Mouse (Mus musculus): ENCODE results near the gene Usp33. TPM values are rescaled to one million over a fixed set of nuclear protein-coding genes. Genes with fewer than 3 reads are reported as not detected.

Gene Usp33
- polyA plus RNA-seq, 1 experiment from 2014 or later, result 86.7 TPM

- H3K27me3 ChIP-seq (replicated peaks), result no peaks in the 10 kb centered on the region; the same call in 1 of the 2 replicates
- ATAC-seq (ENCODE audit: low FRiP score, low read depth), result peak; percentile 91
- no peaks in the 10 kb centered on the region for H3K9me3 ChIP-seq
- H3K36me3 ChIP-seq, result peaks cover 3% of the 10 kb centered on the region; the same call in 1 of the 2 replicates
- peak within 1 kb of the TSS; percentile 73 for H3K4me3 ChIP-seq
- WGBS, result under 1% methylated on average over 89 of the region's 108 CpGs
- H3K4me2 ChIP-seq (replicated peaks), result peak within 1 kb of the TSS; percentile 82
- peak within 1 kb of the TSS; percentile 86 for H3K9ac ChIP-seq
- H3K27ac ChIP-seq, result peak within 1 kb of the TSS; percentile 96
- peaks cover 22% of the 10 kb centered on the region for H3K4me1 ChIP-seq
Observed at GRCm38 (mm10) chr3:152395350-152396277, 49.3 kb downstream of the Usp33 start, which contains the start of gene Zzz3. Zzz3 (plus strand) TSS chr3:152395473.

- Histone ChIP-seq H3K4me2 (replicated peaks) (peak overlapping the region; percentile 82), H3K36me3 (no peaks in the 10 kb centered on the region; the same call in 1 of the 2 replicates), H3K27me3 (replicated peaks) (no peaks in the 10 kb centered on the region; the same call in 1 of the 2 replicates), H3K9me3 (no peaks in the 10 kb centered on the region), H3K27ac (peak overlapping the region; percentile 96), H3K4me3 (peak overlapping the region; percentile 73), H3K9ac (peak overlapping the region; percentile 86), H3K4me1 (peaks cover 22% of the 10 kb centered on the region)
- ATAC-seq (ENCODE audit: low FRiP score, low read depth), result peak; percentile 93
- under 1% methylated on average over 88 of the region's 102 CpGs for WGBS
Observed at GRCm38 (mm10) chr3:152396278-152396987, 50.2 kb downstream of the Usp33 start.

- peak overlapping the region; percentile 82 for H3K4me2 ChIP-seq (replicated peaks)
- WGBS, result under 1% methylated on average over 10 of the region's 10 CpGs
- no peaks in the 10 kb centered on the region for H3K9me3 ChIP-seq
- H3K27me3 ChIP-seq (replicated peaks), result no peaks in the 10 kb centered on the region; the same call in 1 of the 2 replicates
- peak overlapping the region; percentile 73 for H3K4me3 ChIP-seq
- H3K27ac ChIP-seq, result peak overlapping the region; percentile 96
- peak overlapping the region; percentile 86 for H3K9ac ChIP-seq
- ATAC-seq (ENCODE audit: low FRiP score, low read depth), result no peak
- no peaks in the 10 kb centered on the region; the same call in 1 of the 2 replicates for H3K36me3 ChIP-seq
- peaks cover 23% of the 10 kb centered on the region for H3K4me1 ChIP-seq
Observed at GRCm38 (mm10) chr3:152396988-152397314, 50.7 kb downstream of the Usp33 start.

- Histone ChIP-seq H3K4me3 (peak overlapping the region; percentile 73), H3K4me1 (peaks cover 28% of the 10 kb centered on the region), H3K27ac (no peak overlapping the region), H3K27me3 (replicated peaks) (no peaks in the 10 kb centered on the region; the same call in 1 of the 2 replicates), H3K36me3 (no peaks in the 10 kb centered on the region; the same call in 1 of the 2 replicates), H3K4me2 (replicated peaks) (peak overlapping the region; percentile 82), H3K9me3 (no peaks in the 10 kb centered on the region), H3K9ac (peak overlapping the region; percentile 86)
- no peak for ATAC-seq (ENCODE audit: low FRiP score, low read depth)
- 64% methylated on average over 9 of the region's 9 CpGs for WGBS
Observed at GRCm38 (mm10) chr3:152397335-152397940, 51.2 kb downstream of the Usp33 start.

GRCm38 (mm10) chr3:152400441-152400840 is 54.2 kb downstream of the Usp33 start:
- H3K27ac ChIP-seq, result no peak overlapping the region
- H3K4me3 ChIP-seq, result no peak overlapping the region
- WGBS, result 80% methylated on average over 5 of the region's 5 CpGs

GRCm38 (mm10) chr3:152400875-152401274 is 54.6 kb downstream of the Usp33 start:
- no peak overlapping the region for H3K27ac ChIP-seq
- ATAC-seq (ENCODE audit: low FRiP score, low read depth), result no peak
- H3K27me3 ChIP-seq (replicated peaks), result no peaks in the 10 kb centered on the region; the same call in 1 of the 2 replicates
- H3K4me2 ChIP-seq (replicated peaks), result no peak overlapping the region
- no peaks in the 10 kb centered on the region for H3K36me3 ChIP-seq
- no peak overlapping the region for H3K9ac ChIP-seq
- 89% methylated on average over 3 of the region's 3 CpGs for WGBS
- peaks cover 15% of the 10 kb centered on the region for H3K4me1 ChIP-seq
- H3K4me3 ChIP-seq, result no peak overlapping the region
- H3K9me3 ChIP-seq, result no peaks in the 10 kb centered on the region

More at GRCm38 (mm10) chr3:152400441-152400840, 54.2 kb downstream of the Usp33 start:
- H3K4me1 ChIP-seq, result peaks cover 15% of the 10 kb centered on the region
- no peak for ATAC-seq (ENCODE audit: low FRiP score, low read depth)
- no peaks in the 10 kb centered on the region; the same call in 1 of the 2 replicates for H3K27me3 ChIP-seq (replicated peaks)
- H3K9me3 ChIP-seq, result no peaks in the 10 kb centered on the region
- no peak overlapping the region for H3K4me2 ChIP-seq (replicated peaks)
- H3K9ac ChIP-seq, result no peak overlapping the region
- H3K36me3 ChIP-seq, result no peaks in the 10 kb centered on the region

GRCm38 (mm10) chr3:152401964-152402670 is 55.8 kb downstream of the Usp33 start:
- no peak for ATAC-seq (ENCODE audit: low FRiP score, low read depth)
- Histone ChIP-seq H3K27me3 (replicated peaks) (no peaks in the 10 kb centered on the region), H3K4me2 (replicated peaks) (no peak overlapping the region), H3K4me3 (no peak overlapping the region), H3K27ac (no peak overlapping the region), H3K4me1 (peaks cover 13% of the 10 kb centered on the region), H3K9ac (no peak overlapping the region), H3K36me3 (no peaks in the 10 kb centered on the region), H3K9me3 (no peaks in the 10 kb centered on the region)
- WGBS, result 79% methylated on average over 7 of the region's 7 CpGs

- no peak overlapping the region for H3K4me2 ChIP-seq (replicated peaks)
- no peak for ATAC-seq (ENCODE audit: low FRiP score, low read depth)
- no peaks in the 10 kb centered on the region for H3K27me3 ChIP-seq (replicated peaks)
- peaks cover 7% of the 10 kb centered on the region for H3K4me1 ChIP-seq
- no peaks in the 10 kb centered on the region for H3K9me3 ChIP-seq
- no peaks in the 10 kb centered on the region for H3K36me3 ChIP-seq
- no peak overlapping the region for H3K27ac ChIP-seq
- WGBS, result 92% methylated on average over 3 of the region's 3 CpGs
- H3K4me3 ChIP-seq, result no peak overlapping the region
- no peak overlapping the region for H3K9ac ChIP-seq
Observed at GRCm38 (mm10) chr3:152402671-152403066, 56.4 kb downstream of the Usp33 start.

GRCm38 (mm10) chr3:152403827-152404226 is 57.5 kb downstream of the Usp33 start:
- WGBS, result 83% methylated on average over 2 of the region's 2 CpGs
- Histone ChIP-seq H3K4me2 (replicated peaks) (no peak overlapping the region), H3K4me1 (peaks cover 6% of the 10 kb centered on the region; the same call in 1 of the 2 replicates), H3K9me3 (no peaks in the 10 kb centered on the region), H3K4me3 (no peak overlapping the region), H3K27me3 (replicated peaks) (no peaks in the 10 kb centered on the region), H3K9ac (no peak overlapping the region), H3K27ac (no peak overlapping the region), H3K36me3 (no peaks in the 10 kb centered on the region)
- ATAC-seq (ENCODE audit: low FRiP score, low read depth), result no peak

GRCm38 (mm10) chr3:152405420-152405819 is 59.1 kb downstream of the Usp33 start:
- Histone ChIP-seq H3K36me3 (no peaks in the 10 kb centered on the region), H3K4me3 (no peak overlapping the region), H3K9ac (no peak overlapping the region), H3K9me3 (no peaks in the 10 kb centered on the region), H3K4me1 (peaks cover 6% of the 10 kb centered on the region; the same call in 1 of the 2 replicates), H3K4me2 (replicated peaks) (no peak overlapping the region), H3K27me3 (replicated peaks) (no peaks in the 10 kb centered on the region), H3K27ac (no peak overlapping the region)
- ATAC-seq (ENCODE audit: low FRiP score, low read depth), result no peak
- 95% methylated on average over 7 of the region's 7 CpGs for WGBS

GRCm38 (mm10) chr3:152405978-152406640 is 59.8 kb downstream of the Usp33 start:
- Histone ChIP-seq H3K4me2 (replicated peaks) (no peak overlapping the region), H3K4me1 (peaks cover 6% of the 10 kb centered on the region; the same call in 1 of the 2 replicates), H3K9me3 (no peaks in the 10 kb centered on the region), H3K4me3 (no peak overlapping the region), H3K9ac (no peak overlapping the region), H3K36me3 (no peaks in the 10 kb centered on the region), H3K27me3 (replicated peaks) (no peaks in the 10 kb centered on the region), H3K27ac (no peak overlapping the region)
- 89% methylated on average over 4 of the region's 4 CpGs for WGBS
- ATAC-seq (ENCODE audit: low FRiP score, low read depth), result no peak

Data from neural tube, embryonic 12.5 days (tissue).